ENCODE assay signal across 8 mouse cellular contexts in the genomic region with DNA sequence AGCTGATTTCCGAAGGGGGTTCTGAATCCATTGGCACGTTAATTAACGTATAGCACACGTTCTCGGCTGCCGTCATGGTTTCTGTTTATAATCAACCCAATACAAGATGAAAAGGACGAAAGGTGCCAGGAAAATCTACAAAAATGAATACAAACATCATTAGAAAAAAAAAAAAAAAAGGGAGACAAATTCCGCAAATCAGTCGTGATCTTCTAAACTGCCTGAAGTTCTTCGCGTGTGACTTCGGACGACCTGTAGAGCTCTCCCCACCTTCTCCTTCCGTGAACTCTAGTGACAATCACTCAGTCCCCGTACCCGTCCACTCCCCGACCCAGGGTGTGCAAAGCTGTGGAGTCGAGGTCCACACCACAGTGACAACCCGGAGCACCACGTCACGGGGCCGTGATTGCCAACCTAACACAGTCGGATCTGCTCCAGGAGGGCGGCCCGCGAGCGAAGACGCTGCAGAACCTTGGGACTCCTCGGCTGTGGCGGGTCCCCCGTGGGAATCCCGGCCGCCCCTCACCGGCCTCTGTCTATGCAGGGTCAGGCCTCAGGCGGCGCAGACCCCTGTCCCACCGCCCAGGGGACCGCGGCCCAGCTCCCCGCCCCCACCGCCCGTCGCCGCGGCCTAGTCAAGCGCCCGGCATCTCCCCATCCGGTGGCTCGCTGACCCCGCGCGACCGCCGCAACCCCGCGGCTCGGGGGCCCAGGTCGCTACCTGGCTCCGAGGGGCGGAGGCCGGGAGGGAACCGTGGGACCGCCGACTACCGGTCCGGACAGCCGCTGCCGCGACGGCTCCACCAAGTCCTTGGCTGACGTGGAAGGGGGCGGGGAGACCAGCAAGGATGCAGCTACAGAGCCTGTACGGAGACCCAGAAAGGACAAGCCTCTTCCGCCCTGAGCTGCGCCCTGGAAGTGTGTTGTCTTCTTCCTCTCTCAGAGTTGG. TPM values are rescaled to one million over a fixed set of nuclear protein-coding genes. Genes with fewer than 3 reads are reported as not detected.
A peak's percentile ranks its signal among the peaks of the same experiment; 100 is the strongest.
DNase-seq lines count a peak whose midpoint lies in the region; ATAC-seq lines count a peak whose summit lies in the region.

A gene (minus strand): TSS at position 827 of the 949 bp plus-strand sequence.

- H3K27ac ChIP-seq in hindbrain, embryonic 11.5 days (ENCODE audit: low read depth, low read length), result peak within 1 kb of the TSS; percentile 37

- ATAC-seq in hindbrain, embryonic 11.5 days (ENCODE audit: low FRiP score), result peak; percentile 97

- WGBS in hindbrain, embryonic 11.5 days, result 3% methylated on average over 58 of the region's 75 CpGs

- peak within 1 kb of the TSS; percentile 89 for H3K9ac ChIP-seq in hindbrain, embryonic 11.5 days (ENCODE audit: low read depth, low read length)

- H3K4me3 ChIP-seq in hindbrain, embryonic 11.5 days (ENCODE audit: low read depth, low read length), result peak within 1 kb of the TSS; percentile 97

- H3K9me3 ChIP-seq in hindbrain, embryonic 11.5 days (ENCODE audit: control insufficient read depth, low read length), result no peaks in the 10 kb centered on the region

- no peaks in the 10 kb centered on the region for H3K4me1 ChIP-seq in hindbrain, embryonic 11.5 days (replicated peaks; ENCODE audit: control insufficient read depth, insufficient read depth, low read length)

- peak; percentile 87 for DNase-seq in MN1 (ENCODE audit: low spot score)
- peak; percentile 89 for DNase-seq in cerebellum, adult 9-10 months
- peak; percentile 86 to 95 for DNase-seq in frontal cortex, adult 2 months (ENCODE audit: extremely low spot score in 1 of 2, low spot score in 1 of 2)
- peak; percentile 91 for DNase-seq in hindbrain, embryonic 11.5 days (ENCODE audit: low spot score)
- DNase-seq in layer of hippocampus, postnatal 14 days (ENCODE audit: low spot score in 2 of 2), result peak; percentile 83 to 94
- DNase-seq in lung, postnatal 14 days, result peak; percentile 93
- peak; percentile 77 for DNase-seq in retina, adult 2 months (ENCODE audit: low read depth, low spot score)
- peak; percentile 92 to 94 for DNase-seq in thymus, postnatal 36 days

- no peaks in the 10 kb centered on the region for H3K27me3 ChIP-seq in hindbrain, embryonic 11.5 days (ENCODE audit: control insufficient read depth, insufficient read depth, low read length)

- 0 out of 2 replicates have a peak, but pooled peaks cover 6% of the 10 kb centered on the region for H3K36me3 ChIP-seq in hindbrain, embryonic 11.5 days (ENCODE audit: control insufficient read depth, insufficient read depth, low read length)

- H3K4me2 ChIP-seq in hindbrain, embryonic 11.5 days (replicated peaks; ENCODE audit: low read depth, low read length), result peak within 1 kb of the TSS; percentile 71

RNA-seq across cellular contexts. Expression of the gene that starts here (rescaled TPM):
- 40.2 and 46.2 TPM in 2 replicates for polyA plus RNA-seq in frontal cortex, adult 2 months (2012; rRNA removed)
- 122 and 127 TPM in 2 replicates for polyA plus RNA-seq in hindbrain, embryonic 11.5 days (2014; fragmentation: Nextera tagmentation; extraction: Ambion mirVana)
- 10 to 100 TPM; 59.6 to 64.4 TPM for total RNA-seq in layer of hippocampus, postnatal 14 days (2021)

Comparison
In these comparisons a context has a peak if more than half of its experiments do, and no peak if none do; other contexts are left out.
1. Peak in every context shown above with its lines: DNase-seq, ATAC-seq, H3K4me3 ChIP-seq and H3K27ac ChIP-seq.